Comparison of ENCODE assay signal across 19 mouse cellular contexts in the genomic region with DNA sequence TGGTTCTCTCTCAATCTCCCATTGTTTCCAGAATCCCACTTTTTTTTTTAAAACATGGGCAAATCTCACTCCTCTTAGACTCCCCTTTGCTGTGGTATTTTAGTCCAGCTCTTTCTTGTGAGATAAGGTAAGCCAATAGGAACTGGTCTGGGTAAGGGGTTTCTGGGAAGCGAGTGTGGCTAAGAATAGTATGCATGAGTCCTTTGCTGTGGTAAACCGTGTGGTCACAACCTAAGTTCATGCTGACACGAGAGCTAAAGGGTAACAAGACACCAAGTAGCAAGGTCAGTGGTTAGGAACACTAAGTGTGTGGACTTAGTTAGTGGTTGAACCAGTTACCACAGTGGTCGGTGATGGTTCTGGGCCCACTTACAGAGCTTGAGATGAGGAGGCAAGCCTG.
DNase-seq lines count a peak whose midpoint lies in the region; ATAC-seq and TF ChIP-seq lines count a peak whose summit lies in the region.
"Had no signal": no experiment of that assay in that cellular context is flagged by ENCODE, and none has a peak within 500 bp of the region (broad histone marks: within the 10 kb centered on the region; RNA-seq: fewer than 3 reads in every experiment).

No protein-coding gene starts in this region.

- no peak for TF ChIP-seq CTCF in heart, postnatal 0 days (IDR thresholded peaks at IDR 0.05; ENCODE audit: low read depth)
- no peak for TF ChIP-seq CTCF in CH12.LX (conservative IDR thresholded peaks at IDR 0.05 in 1 of 2, IDR thresholded peaks at IDR 0.05 in 1 of 2; ENCODE audit: low read depth in 2 of 2, low read length in 2 of 2)

- TF ChIP-seq RAD21 in CH12.LX (IDR thresholded peaks at IDR 0.05; ENCODE audit: low read depth, low read length) = no peak

- intact Hi-C loops in heart, postnatal 14 days (cut with DNase I) = no loop called here

- no peaks in the 10 kb centered on the region for H3K27me3 ChIP-seq in heart, embryonic 12.5 days (replicated peaks)
- H3K27me3 ChIP-seq in heart, postnatal 0 days (ENCODE audit: control insufficient read depth, insufficient read depth, low read length) = no peaks in the 10 kb centered on the region
- no peaks in the 10 kb centered on the region for H3K27me3 ChIP-seq in CH12.LX (replicated peaks)
- H3K27me3 ChIP-seq: embryonic facial prominence, embryonic 13.5 days; forebrain, embryonic 13.5 days; hindbrain, embryonic 15.5 days; Patski had no signal

- H3K36me3 ChIP-seq in heart, embryonic 12.5 days = no peaks in the 10 kb centered on the region
- no peaks in the 10 kb centered on the region for H3K36me3 ChIP-seq in heart, postnatal 0 days (replicated peaks; ENCODE audit: control insufficient read depth, insufficient read depth, low read length)
- H3K36me3 ChIP-seq in CH12.LX (replicated peaks in 1 of 2; ENCODE audit: control insufficient read depth in 1 of 2, insufficient read depth in 1 of 2, low read length in 1 of 2) = no peaks in the 10 kb centered on the region
- H3K36me3 ChIP-seq: embryonic facial prominence, embryonic 13.5 days; hindbrain, embryonic 15.5 days had no signal

- no peak overlapping the region for H3K9ac ChIP-seq in heart, embryonic 12.5 days
- no peak overlapping the region for H3K9ac ChIP-seq in heart, postnatal 0 days (replicated peaks; ENCODE audit: low read depth, low read length)
- H3K9ac ChIP-seq in CH12.LX (ENCODE audit: insufficient read depth, low read depth) = no peak overlapping the region
- H3K9ac ChIP-seq: embryonic facial prominence, embryonic 13.5 days; forebrain, embryonic 13.5 days; forebrain, postnatal 0 days; hindbrain, embryonic 15.5 days had no signal

- WGBS in heart, embryonic 12.5 days = 39% methylated on average over 4 of the region's 4 CpGs
- WGBS in heart, postnatal 0 days = 35% methylated on average over 4 of the region's 4 CpGs

- H3K4me2 ChIP-seq in heart, embryonic 12.5 days = peak overlapping the region; percentile 13; the same call in 1 of the 2 replicates
- no peak overlapping the region for H3K4me2 ChIP-seq in heart, postnatal 0 days (ENCODE audit: low read depth, low read length)
- no peak overlapping the region for H3K4me2 ChIP-seq in CH12.LX (ENCODE audit: insufficient read depth, low read depth, poor library complexity, severe bottlenecking)
- H3K4me2 ChIP-seq: embryonic facial prominence, embryonic 13.5 days; forebrain, embryonic 13.5 days; hindbrain, embryonic 15.5 days had no signal

- in situ Hi-C loops in CH12.LX (cut with MboI; ENCODE audit: low pct_ligation_motif_present, low pct_unique_long_range_greater_than_20kb, low sequenced_read_pairs) = loop anchor here (25.0 kb wide), 1 partner anchor 968 kb away; no protein-coding TSS in a partner anchor

- H3K4me1 ChIP-seq in heart, embryonic 12.5 days (replicated peaks) = peaks cover 18% of the 10 kb centered on the region
- peaks cover 10% of the 10 kb centered on the region for H3K4me1 ChIP-seq in heart, postnatal 0 days (ENCODE audit: control insufficient read depth, insufficient read depth)
- H3K4me1 ChIP-seq in CH12.LX (ENCODE audit: control insufficient read depth in 1 of 2, insufficient read depth in 2 of 2) = peaks cover 4% of the 10 kb centered on the region in 2 experiments; a peak in 3 of 4 replicates
- H3K4me1 ChIP-seq: forebrain, embryonic 13.5 days; hindbrain, embryonic 15.5 days had no signal

- H3K9me3 ChIP-seq in heart, embryonic 12.5 days (replicated peaks) = no peaks in the 10 kb centered on the region
- no peaks in the 10 kb centered on the region for H3K9me3 ChIP-seq in heart, postnatal 0 days (replicated peaks; ENCODE audit: control insufficient read depth, low read length)
- H3K9me3 ChIP-seq in CH12.LX (replicated peaks; ENCODE audit: low read length) = no peaks in the 10 kb centered on the region
- H3K9me3 ChIP-seq: embryonic facial prominence, embryonic 13.5 days; forebrain, embryonic 13.5 days; hindbrain, embryonic 15.5 days had no signal

- DNase-seq in heart, postnatal 4 days = no peak
- DNase-seq in heart, postnatal 0 days (ENCODE audit: low spot score) = peak; percentile 40
- no peak for DNase-seq in heart, postnatal 14 days
- DNase-seq in 3134 (ENCODE audit: extremely low read depth, insufficient read length, low spot score) = peak; percentile 1
- peak; percentile 29 for DNase-seq in CH12.LX (ENCODE audit: extremely low read depth)
- DNase-seq: adrenal gland, postnatal 14 days; cerebellum, adult 11-12 months; cerebellum, adult 9-10 months; cerebellum, postnatal 25 days; forebrain, postnatal 0 days; gastrocnemius, postnatal 14 days; kidney, adult 2 months had no signal

- H3K79me2 ChIP-seq in CH12.LX (replicated peaks; ENCODE audit: control insufficient read depth, extremely low read depth, insufficient read depth, poor library complexity, severe bottlenecking) = no peaks in the 10 kb centered on the region

- peak; percentile 69 for ATAC-seq in heart, embryonic 12.5 days (ENCODE audit: insufficient number of reproducible peaks, low FRiP score)
- peak; percentile 70 for ATAC-seq in heart, postnatal 0 days (ENCODE audit: insufficient read depth, low read depth)
- ATAC-seq: activated CD4-positive, CD25-positive, alpha-beta regulatory T cell, adult 4 months; forebrain, embryonic 13.5 days; forebrain, postnatal 0 days; intestine, embryonic 16.5 days; Patski had no signal

- dilution Hi-C loops in CH12.LX (cut with MboI; ENCODE audit: extremely low pct_ligation_motif_present, extremely low pct_unique_long_range_greater_than_20kb, low sequenced_read_pairs) = no loop called here

- H3K27ac ChIP-seq in heart, embryonic 12.5 days (ENCODE audit: poor library complexity, severe bottlenecking) = peak overlapping the region; percentile 66
- H3K27ac ChIP-seq in heart, postnatal 0 days (ENCODE audit: low read depth) = peak overlapping the region; percentile 28; the same call in 1 of the 2 replicates
- no peak overlapping the region for H3K27ac ChIP-seq in CH12.LX (ENCODE audit: insufficient read depth, low read depth)
- H3K27ac ChIP-seq: embryonic facial prominence, embryonic 13.5 days; forebrain, embryonic 13.5 days; hindbrain, embryonic 15.5 days had no signal

- TF ChIP-seq POLR2A in CH12.LX (IDR thresholded peaks at IDR 0.05; ENCODE audit: low read depth, low read length) = no peak

- no peak overlapping the region for H3K4me3 ChIP-seq in heart, embryonic 12.5 days
- H3K4me3 ChIP-seq in heart, postnatal 0 days (ENCODE audit: low read depth, low read length) = no peak overlapping the region
- H3K4me3 ChIP-seq in CH12.LX (replicated peaks in 1 of 3; ENCODE audit: low read depth in 2 of 3, low read length in 2 of 3, poor library complexity in 1 of 3) = peak overlapping the region in 1 of 3 experiments; percentile 6
- H3K4me3 ChIP-seq: embryonic facial prominence, embryonic 13.5 days; forebrain, embryonic 13.5 days; hindbrain, embryonic 15.5 days had no signal

- TF ChIP-seq EP300 in heart, postnatal 0 days (IDR thresholded peaks at IDR 0.05; ENCODE audit: low read depth) = no peak
- TF ChIP-seq EP300 in CH12.LX (IDR thresholded peaks at IDR 0.05; ENCODE audit: low read length) = no peak

TF ChIP-seq in CH12.LX, 34 proteins besides CTCF, POLR2A, EP300 and RAD21:
- TF ChIP-seq BHLHE40 (IDR thresholded peaks at IDR 0.05; ENCODE audit: low read depth, low read length) (peak; percentile 46; the same call in 1 of the 2 replicates), MYC (IDR thresholded peaks at IDR 0.05; ENCODE audit: low read depth, low read length) (no peak)

Comparison
In these comparisons a context has a peak if more than half of its experiments do, and no peak if none do; other contexts are left out.
1. DNase-seq: peak in heart, postnatal 0 days (single experiment), 3134 (single experiment) and CH12.LX (single experiment); none in heart, postnatal 4 days (single experiment) and heart, postnatal 14 days (0 of 2).